Mouse (Mus musculus): ENCODE results near the gene Lrrc32.
A peak's percentile ranks its signal among the peaks of the same experiment; 100 is the strongest.

The Lrrc32 gene

DNA sequence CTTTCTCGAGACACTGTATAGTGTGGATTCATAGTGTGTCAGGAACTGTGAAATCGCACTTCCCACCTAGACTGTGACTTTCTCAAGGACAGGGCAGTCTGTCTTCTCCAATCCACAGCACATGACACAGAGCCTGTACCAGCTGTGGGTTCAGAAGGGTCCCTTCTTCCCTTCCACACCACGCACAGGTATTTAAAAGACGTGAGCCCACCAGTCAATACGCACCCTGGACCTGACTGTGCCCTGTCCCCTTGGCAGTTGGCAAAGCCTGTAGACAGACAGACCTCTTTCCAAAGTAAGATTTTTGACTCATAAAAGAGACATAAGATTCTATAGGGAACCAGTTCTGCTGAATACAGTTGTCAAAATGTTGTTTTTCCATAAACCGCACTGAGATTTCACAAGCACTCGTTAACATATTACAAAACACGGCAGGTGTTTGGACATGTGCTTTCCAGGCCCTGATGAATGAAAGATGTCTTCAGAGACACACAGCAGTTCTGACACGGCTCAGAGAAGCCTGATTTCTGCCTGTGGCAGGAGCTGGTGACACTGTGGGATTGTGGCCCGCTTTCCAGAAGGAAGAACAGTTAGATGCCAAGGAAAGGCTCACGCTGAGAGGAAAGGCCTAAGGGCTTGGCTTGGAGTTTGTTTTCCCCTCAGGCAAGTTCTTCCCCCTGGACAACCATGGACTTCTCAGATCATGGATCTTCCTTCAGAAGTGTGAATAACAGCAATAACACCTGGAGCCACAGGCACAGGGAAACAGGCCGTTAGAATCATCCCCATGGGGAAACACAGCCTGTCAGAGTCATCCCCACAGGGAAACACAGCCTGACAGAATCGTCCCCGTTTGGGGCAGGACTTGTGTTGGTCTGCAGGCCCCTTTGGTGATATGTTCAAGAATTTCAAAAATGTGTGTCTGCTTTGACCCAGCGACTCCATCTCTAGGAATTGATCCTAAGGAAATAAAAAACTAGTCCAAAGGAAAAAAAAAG is 22.2 kb downstream of the Lrrc32 start:
- no peak for DNase-seq (ENCODE audit: low spot score)

- no peak for DNase-seq (ENCODE audit: low spot score)
Measured at GRCm38 (mm10) chr7:98513251-98513650, 24.2 kb downstream of the Lrrc32 start.

DNA sequence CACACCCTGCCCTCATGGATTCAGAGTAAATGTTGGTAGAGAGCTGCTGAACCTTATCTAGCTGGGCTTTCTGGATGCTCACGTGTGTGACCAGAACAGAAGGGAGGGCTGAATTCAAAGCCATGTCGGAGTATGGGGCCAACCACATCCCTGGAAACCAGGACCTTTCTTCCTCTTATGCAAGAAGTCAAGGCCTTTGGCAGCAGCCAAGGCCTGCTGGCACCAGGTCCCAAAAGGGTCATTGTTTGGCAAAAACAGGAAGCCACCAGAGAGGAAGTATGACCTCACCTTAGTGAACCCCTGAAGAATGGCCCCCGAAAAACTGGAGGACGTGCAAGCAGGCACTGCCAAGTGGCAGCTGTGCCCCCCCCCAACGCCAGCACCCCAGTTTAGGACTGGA is 33.5 kb downstream of the Lrrc32 start:
- DNase-seq (ENCODE audit: low spot score), result no peak

DNA sequence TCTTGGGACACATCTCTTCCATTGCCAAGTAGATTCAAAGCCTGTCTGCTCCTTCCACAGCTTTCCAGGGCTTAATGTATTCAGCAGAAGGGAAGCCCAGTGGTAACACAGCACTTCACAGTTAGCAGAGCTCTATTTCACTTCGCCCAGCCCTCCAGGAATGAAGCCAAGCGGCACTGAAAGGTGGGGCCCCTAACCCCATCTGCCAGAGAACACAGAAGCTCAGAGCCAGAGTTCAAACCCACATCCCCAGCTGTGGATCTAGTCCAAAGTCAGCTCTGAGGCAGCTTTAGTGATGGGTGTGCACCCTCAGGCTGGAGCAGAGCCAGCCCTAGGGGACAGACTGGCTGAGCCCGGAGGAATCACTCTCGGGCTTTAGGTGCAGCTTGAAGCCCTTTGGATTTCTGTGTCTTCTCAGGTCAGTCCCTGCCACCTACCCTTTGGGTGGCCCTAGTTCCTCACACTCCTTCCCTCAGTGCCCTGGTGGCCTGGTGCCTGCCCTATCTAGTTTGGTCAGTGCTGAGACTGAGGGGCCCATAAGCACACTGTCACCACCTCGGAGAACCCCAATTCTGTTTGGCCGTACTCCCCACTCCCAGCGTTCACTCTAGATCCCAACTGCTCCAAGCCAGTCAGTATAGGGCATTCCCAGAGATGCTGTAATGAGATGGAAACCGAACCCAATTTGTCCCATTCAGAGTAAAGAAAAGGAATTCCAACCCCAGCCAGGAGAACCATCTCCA is 34.2 kb downstream of the Lrrc32 start:
- no peak for DNase-seq (ENCODE audit: low spot score)

DNA sequence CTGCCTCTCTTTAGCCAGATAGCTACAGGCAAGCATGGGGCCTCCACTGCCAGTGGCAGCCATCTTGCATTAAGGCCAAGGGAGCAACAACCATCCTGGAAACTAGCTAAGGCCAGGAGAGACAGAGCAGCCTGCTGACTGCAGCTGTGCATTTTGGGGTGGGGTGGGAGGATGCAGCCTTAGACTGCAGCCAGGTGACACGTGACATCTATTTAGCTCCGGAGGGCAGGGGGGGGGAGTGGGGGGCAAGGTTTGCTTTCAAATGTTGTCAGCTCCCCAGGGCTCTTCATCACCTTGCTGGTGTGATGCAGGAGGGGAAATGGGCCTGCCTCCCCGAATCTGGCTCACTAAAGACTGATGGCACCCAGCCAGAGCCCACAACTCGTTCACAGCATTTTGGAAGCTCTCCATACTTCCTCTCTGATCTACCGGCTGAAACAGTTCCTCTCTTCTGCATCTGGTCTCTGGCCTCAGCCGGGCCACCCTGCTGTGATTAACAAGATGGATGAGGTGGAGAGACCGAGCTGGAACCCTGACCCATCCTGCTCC is 34.8 kb downstream of the Lrrc32 start:
- no peak for DNase-seq (ENCODE audit: low spot score)

DNA sequence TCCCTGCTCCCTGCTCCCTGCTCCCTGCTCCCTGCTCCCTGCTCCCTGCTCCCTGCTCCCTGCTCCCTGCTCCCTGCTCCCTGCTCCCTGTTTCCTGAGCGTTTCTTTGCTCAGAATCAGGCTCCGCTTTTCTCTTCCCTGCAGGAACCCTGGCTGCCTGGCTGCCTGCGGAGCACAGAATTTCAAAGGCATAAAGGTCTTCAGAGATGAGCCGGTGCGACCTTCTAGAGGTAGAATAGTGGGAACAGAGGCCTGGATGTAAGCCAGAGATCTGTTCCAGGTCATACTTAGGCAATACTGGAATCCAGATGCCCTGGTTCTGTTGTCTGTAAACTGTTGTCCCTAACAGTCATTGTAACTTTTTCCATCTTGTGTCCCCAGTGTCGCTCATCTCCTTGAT is 35.3 kb downstream of the Lrrc32 start:
- no peak for DNase-seq (ENCODE audit: low spot score)

- DNase-seq (ENCODE audit: low spot score), result no peak
Measured at GRCm38 (mm10) chr7:98524869-98525699, 36.0 kb downstream of the Lrrc32 start.

DNA sequence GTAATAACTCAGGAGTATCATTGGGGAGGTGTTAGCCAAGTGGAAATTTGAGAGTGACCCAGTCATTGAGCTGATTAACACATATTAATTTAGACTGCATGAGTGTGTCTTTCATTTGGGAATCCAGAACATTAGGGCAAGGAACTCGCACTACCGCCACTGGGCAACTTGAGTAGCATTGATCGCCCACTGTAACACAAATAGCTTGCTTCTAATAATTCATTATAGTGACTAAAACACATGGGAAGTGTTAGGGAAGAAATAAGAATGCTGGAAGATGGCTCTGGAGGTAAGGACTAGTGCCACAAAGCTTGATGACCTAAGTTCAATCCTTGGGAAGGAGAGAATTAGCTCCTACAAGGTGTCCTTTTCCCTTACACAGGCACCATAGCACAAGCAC is 38.0 kb downstream of the Lrrc32 start:
- DNase-seq (ENCODE audit: low spot score), result no peak

DNA sequence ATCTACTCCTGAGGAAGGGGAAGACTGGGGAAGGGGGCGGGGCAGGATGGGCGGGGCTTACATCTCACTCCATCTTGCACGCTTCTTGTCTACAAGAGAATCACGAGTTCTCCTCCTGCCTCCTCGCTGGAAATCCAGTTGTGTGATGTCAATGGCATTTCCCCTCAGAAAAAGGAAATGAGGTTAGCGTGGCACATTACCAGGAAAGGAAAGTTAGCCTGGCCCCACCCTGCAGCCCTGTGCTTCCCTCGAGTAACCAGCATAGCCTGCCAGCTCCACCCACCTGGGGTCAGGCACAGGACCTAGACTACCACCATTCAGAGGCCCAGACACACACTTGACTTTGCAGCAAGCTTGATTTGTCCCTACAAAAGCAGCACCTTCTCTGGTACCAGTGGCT is 42.5 kb downstream of the Lrrc32 start:
- DNase-seq (ENCODE audit: low spot score), result no peak

DNA sequence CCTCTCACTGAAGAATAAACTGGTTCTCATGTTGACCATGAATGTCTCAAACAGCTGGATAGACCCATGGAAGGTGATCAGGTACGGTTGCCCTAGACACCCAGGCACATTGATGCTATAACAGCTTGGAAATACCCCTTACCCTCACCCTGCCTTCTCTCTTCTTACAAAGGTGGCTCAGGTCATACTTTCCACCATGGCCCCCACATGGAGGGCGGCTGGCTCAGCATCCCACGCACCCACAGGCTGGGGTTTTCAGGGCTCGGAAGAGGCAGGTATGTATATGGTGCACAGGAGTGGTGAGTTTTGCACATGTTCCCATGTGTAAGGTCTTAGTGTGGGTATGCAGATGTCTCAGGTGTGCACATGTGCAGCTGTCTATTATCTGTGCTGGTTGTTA is 43.9 kb downstream of the Lrrc32 start:
- DNase-seq (ENCODE audit: low spot score), result no peak

- DNase-seq (ENCODE audit: low spot score), result peak; percentile 37
Measured at GRCm38 (mm10) chr7:98534432-98534855, 45.4 kb downstream of the Lrrc32 start.

GRCm38 (mm10) chr7:98535191-98535590 is 46.1 kb downstream of the Lrrc32 start:
- DNase-seq (ENCODE audit: low spot score), result no peak

- no peak for DNase-seq (ENCODE audit: low spot score)
Measured at GRCm38 (mm10) chr7:98535882-98536281, 46.8 kb downstream of the Lrrc32 start.

DNA sequence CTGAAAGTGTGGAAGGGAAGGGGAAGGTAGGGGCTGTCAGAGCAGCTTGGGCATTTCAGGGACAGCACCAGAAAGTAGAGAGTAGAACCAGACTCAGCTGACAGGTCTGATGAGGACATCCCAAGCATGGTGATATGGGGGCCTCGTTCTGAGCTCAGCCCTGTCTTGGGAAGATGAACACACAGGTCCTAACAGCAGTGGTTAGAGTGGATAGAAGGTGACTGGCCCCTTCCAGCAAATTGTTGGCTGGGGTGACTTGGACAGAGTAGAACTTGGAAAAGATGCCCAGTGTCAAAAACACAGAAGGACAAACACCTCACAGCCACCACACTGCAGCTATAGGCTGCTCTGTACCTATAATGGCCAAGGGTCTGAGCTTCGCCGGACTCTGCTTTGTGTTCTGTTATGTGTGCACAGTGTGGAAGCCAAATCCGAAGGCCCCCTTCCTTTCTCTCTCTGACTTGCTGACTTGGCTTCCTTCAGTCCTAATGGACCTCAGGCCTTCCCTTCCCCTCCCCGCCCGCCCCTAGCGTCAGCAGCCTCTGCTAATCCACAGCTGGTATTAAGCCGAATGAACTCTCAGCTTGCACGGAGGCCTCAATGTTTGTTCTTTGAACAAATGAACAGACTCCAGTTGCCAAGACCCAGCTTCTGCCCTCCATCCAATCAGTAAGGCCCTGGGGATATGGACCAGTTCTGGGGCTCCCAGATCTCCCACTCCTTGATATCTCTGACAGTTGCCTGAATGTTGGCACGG is 48.3 kb downstream of the Lrrc32 start:
- DNase-seq (ENCODE audit: low spot score), result no peak

DNA sequence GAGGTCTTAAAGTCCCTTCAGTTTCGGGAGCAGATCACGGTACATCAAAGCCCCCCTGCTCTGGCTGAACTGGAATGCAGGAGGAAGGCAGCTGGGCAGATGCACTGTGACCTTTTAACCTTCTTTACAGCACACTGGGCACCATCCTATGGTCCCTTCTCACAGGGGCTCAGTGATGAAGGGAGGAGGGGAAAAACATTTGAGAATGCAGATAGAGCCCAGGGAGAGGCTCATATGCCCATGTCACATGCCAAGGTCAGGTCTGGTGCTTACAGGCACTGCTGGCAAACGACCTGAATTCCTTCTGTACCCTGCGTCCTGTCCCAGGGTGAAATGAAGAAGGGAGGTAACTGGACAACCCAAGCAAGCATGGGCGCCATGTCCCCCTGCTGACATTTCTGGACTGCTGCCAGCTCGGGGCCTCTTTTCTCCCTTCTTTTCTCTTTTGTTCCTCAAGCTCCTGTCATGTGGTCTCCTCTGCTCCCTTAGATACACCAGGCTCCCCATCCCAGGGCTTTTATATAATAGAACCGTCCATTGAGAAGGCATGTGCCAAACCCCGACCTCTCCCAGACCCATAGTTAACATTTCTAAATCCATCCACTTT is 49.0 kb downstream of the Lrrc32 start:
- DNase-seq (ENCODE audit: low spot score), result no peak

- no peak for DNase-seq (ENCODE audit: low spot score)
Measured at GRCm38 (mm10) chr7:98540879-98541278, 51.8 kb downstream of the Lrrc32 start.

GRCm38 (mm10) chr7:98541564-98541963 is 52.5 kb downstream of the Lrrc32 start:
- no peak for DNase-seq (ENCODE audit: low spot score)

- no peak for DNase-seq (ENCODE audit: low spot score)
Measured at GRCm38 (mm10) chr7:98542267-98542666, 53.2 kb downstream of the Lrrc32 start.

DNA sequence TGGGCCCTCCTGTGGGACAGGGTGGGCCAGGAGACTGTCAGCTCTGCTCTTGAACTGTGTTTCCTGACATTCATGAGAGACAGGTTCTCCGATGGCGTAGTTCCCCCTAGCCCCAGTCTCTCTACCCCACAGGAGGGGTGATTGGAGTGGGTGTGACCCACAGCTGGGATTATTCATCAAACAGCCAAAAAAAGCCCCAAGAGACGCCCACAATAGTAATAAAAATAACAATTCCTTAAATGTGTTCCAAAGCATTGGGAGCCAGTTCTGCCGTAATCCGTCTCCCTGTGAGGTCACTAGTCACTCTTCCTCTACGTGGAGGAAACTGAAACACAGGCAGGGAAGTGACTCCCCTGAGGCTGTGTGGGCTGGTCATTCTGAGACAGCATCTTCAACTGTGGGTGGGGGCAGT is 53.7 kb downstream of the Lrrc32 start:
- DNase-seq (ENCODE audit: low spot score), result no peak

GRCm38 (mm10) chr7:98543853-98544370 is 54.8 kb downstream of the Lrrc32 start:
- no peak for DNase-seq (ENCODE audit: low spot score)
